Mouse (Mus musculus) heart, postnatal 36 days (tissue): ENCODE results near the gene Olfr228. TPM values are rescaled to one million over a fixed set of nuclear protein-coding genes. Genes with fewer than 3 reads are reported as not detected.
"Not testable (repeated sequence)": the region's sequence is repeated elsewhere in the genome, so short reads cannot be mapped to it uniquely, and the experiment has no call there.

Source experiments
- DNase-seq, 2 experiments: peaks; one replicate each; pipeline ENCODE4 v3.0.0; 2021 to 2022
- intact Hi-C: fragments of 180-260 bp; cut with DNase I; formaldehyde crosslinking; loops from one replicate; pipeline ENCODE4 v1.15.1; 2025
- total RNA-seq, 2 experiments: library from RNA; stranded (reverse); gene quantifications; 2 replicates each; pipeline ENCODE4 v1.2.3; 2021

Gene Olfr228
- total RNA-seq, result not detected

GRCm38 (mm10) chr2:86487286-86487685 lies at the start of gene Olfr228:
Gene Olfr228 (minus strand): TSS chr2:86487386.
- intact Hi-C loops, result no loop called here
- DNase-seq, result no peak

GRCm38 (mm10) chr2:86530991-86531390 lies 43.8 kb upstream of the Olfr228 start:
- intact Hi-C loops, result no loop called here
- no peak for DNase-seq

GRCm38 (mm10) chr2:86508161-86508560 lies 21.0 kb upstream of the Olfr228 start, which contains the start of gene Olfr1076:
Gene Olfr1076 (plus strand): TSS chr2:86508461.
- DNase-seq, result no peak
- intact Hi-C loops, result no loop called here

DNA sequence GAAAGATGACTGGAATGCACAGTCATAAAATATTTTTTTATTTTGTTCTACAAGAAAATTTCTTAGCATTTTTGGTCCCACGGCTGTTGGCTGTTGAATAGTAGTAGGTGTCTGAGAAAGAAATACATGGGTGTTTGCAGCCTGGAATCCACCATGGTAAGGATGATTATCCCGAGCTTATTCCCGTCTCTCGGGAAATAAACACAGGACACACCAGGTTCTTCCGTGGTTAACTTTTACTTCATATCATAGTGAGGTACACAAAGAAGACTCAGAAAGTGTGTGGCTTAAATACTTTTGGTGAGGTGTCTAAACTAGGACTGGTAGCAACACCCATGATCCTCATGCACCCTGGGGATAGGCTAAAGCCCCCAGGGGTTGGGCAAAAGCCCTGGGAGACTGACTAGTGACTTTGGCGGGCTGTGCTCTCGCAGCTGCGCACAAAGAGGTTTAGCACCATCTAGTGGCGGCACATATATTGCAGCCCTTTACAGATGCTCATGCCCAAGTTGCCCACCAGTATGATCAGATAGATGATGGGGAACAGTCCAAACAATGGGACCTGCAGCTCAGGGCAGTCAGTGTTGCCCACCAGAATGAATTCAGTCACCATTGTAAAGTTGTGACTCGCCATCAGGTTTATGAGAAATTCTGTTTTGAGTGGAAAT lies 22.6 kb downstream of the Olfr228 start:
- peak; percentile 39 to 45 for DNase-seq
- intact Hi-C loops, result loop anchor here (1.0 to 5.0 kb wide), 2 partner anchors 738 to 1342 kb away; no protein-coding TSS in a partner anchor

- intact Hi-C loops, result loop anchor here (5.0 kb wide), 1 partner anchor 1338 kb away; no protein-coding TSS in a partner anchor
- DNase-seq, result no peak
These were observed 26.8 kb downstream of the Olfr228 start for GRCm38 (mm10) chr2:86460434-86460833.

GRCm38 (mm10) chr2:86456169-86456568 lies 31.0 kb downstream of the Olfr228 start, which contains the start of gene Olfr1066:
Gene Olfr1066 (minus strand): TSS chr2:86456269.
- intact Hi-C loops, result no loop called here
- DNase-seq, result no peak

GRCm38 (mm10) chr2:86450491-86450890 lies 36.7 kb downstream of the Olfr228 start, which contains the start of gene Olfr1065:
Gene Olfr1065 (minus strand): TSS chr2:86450591.
- intact Hi-C loops, result not testable (repeated sequence)

GRCm38 (mm10) chr2:86442101-86442500 lies 45.1 kb downstream of the Olfr228 start:
- intact Hi-C loops, DNase-seq: not testable (repeated sequence)

More at GRCm38 (mm10) chr2:86450491-86450890, 36.7 kb downstream of the Olfr228 start, which contains the start of gene Olfr1065:
- not testable (repeated sequence) for DNase-seq

Other genes starting within 250 kb of the Olfr228 start
- not detected for gene Olfr1048, start 247.1 kb downstream of the Olfr228 start, total RNA-seq
- not detected for gene Olfr1049, start 229.1 kb downstream of the Olfr228 start, total RNA-seq
- not detected for gene Olfr1051, start 208.3 kb downstream of the Olfr228 start, total RNA-seq
- not detected for gene Olfr1052, start 194.9 kb downstream of the Olfr228 start, total RNA-seq
- gene Olfr1053, start 172.1 kb downstream of the Olfr228 start, total RNA-seq, result not detected
- gene Olfr1054, start 152.0 kb downstream of the Olfr228 start, total RNA-seq, result not detected
- not detected for gene Olfr1055, start 137.1 kb downstream of the Olfr228 start, total RNA-seq
- gene Olfr1056, start 124.9 kb downstream of the Olfr228 start, total RNA-seq, result not detected
- gene Olfr1057, start 109.0 kb downstream of the Olfr228 start, total RNA-seq, result not detected
- gene Olfr1058, start 98.8 kb downstream of the Olfr228 start, total RNA-seq, result not detected
- gene Olfr1061, start 73.3 kb downstream of the Olfr228 start, total RNA-seq, result not detected
- not detected for gene Olfr1062, start 60.6 kb downstream of the Olfr228 start, total RNA-seq
- not detected for gene Olfr1065, start 36.8 kb downstream of the Olfr228 start, total RNA-seq
- not detected for gene Olfr1066, start 31.1 kb downstream of the Olfr228 start, total RNA-seq
- gene Olfr1076, start 21.1 kb upstream of the Olfr228 start, total RNA-seq, result not detected
- gene Olfr1079, start 55.1 kb upstream of the Olfr228 start, total RNA-seq, result not detected
- not detected for gene Olfr1080, start 70.8 kb upstream of the Olfr228 start, total RNA-seq
- not detected for gene Olfr1082, start 111.6 kb upstream of the Olfr228 start, total RNA-seq
- not detected for gene Olfr1084, start 152.3 kb upstream of the Olfr228 start, total RNA-seq
- not detected for gene Olfr1085, start 174.6 kb upstream of the Olfr228 start, total RNA-seq
- gene Olfr1086, start 192.7 kb upstream of the Olfr228 start, total RNA-seq, result not detected
- not detected for gene Olfr1087, start 211.0 kb upstream of the Olfr228 start, total RNA-seq
- not detected for gene Olfr1089, start 246.3 kb upstream of the Olfr228 start, total RNA-seq